Mouse (Mus musculus) bone marrow macrophage, adult 2 months (primary cell): Measurements from ENCODE around the gene Cntrl.

Experiments used
- CTCF ChIP-seq: IDR thresholded peaks from 2 replicates; pipeline ENCODE4 v1.5.1; 2012; ENCODE audit warnings: low read depth, mild to moderate bottlenecking, low read length, moderate library complexity
- POLR2A ChIP-seq: IDR thresholded peaks from 2 replicates; pipeline ENCODE4 v1.6.1; 2012; ENCODE audit warnings: mild to moderate bottlenecking, low read depth, low read length, borderline replicate concordance

DNA sequence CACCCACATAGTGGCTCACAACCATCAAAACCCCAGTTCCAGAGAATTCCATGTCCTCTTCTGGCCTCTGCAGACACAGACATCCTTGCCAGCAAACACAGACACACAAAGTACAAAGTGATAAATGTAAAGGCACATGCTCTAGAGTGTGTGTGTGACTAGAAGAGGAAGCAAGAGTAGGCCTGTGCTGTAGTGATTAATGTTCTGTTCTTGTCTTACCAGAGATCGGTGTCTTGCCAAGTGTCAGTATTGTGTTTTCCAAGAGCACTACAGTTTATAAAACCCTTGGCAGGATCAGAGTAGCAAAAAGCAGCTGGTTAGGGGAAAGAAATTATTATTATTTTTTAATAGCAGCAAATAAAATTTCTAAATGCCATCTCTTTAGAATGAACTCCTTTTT, 29.3 kb downstream of the Cntrl start:
- TF ChIP-seq CTCF, result no peak
- TF ChIP-seq POLR2A, result no peak
